Mouse (Mus musculus) heart, adult 11 months (tissue): ENCODE data around the gene Gm13693.
"Not testable (repeated sequence)": the region's sequence is repeated elsewhere in the genome, so short reads cannot be mapped to it uniquely, and the experiment has no call there.

Source experiments
- DNase-seq: peaks from one replicate; pipeline ENCODE4 v3.0.0; 2022

Gene Gm13693

GRCm38 (mm10) chr2:83961203-83961602 is at the start of gene Gm13693:
Gm13693 (plus strand) TSS chr2:83961503.
- not testable (repeated sequence) for DNase-seq

- no peak for DNase-seq
Measured at GRCm38 (mm10) chr2:83929478-83930088, 31.7 kb upstream of the Gm13693 start.

- peak; percentile 92 for DNase-seq
Measured at GRCm38 (mm10) chr2:83940931-83941361, 20.4 kb upstream of the Gm13693 start, which contains the start of gene Zswim2. Zswim2 (minus strand) TSS chr2:83941228.

- no peak for DNase-seq
Measured at GRCm38 (mm10) chr2:83941378-83941777, 19.9 kb upstream of the Gm13693 start.

GRCm38 (mm10) chr2:83941792-83942191 is 19.5 kb upstream of the Gm13693 start:
- peak; percentile 55 for DNase-seq

- not testable (repeated sequence) for DNase-seq
Measured at GRCm38 (mm10) chr2:83955393-83955792, 5.9 kb upstream of the Gm13693 start, which contains the start of gene Gm13698. Gm13698 (plus strand) TSS chr2:83955693.

GRCm38 (mm10) chr2:83967013-83967412 is 5.7 kb downstream of the Gm13693 start, which contains the start of gene Gm13695:
Gm13695 (plus strand) TSS chr2:83967313.
- not testable (repeated sequence) for DNase-seq

- DNase-seq: not testable (repeated sequence)
Measured at GRCm38 (mm10) chr2:83972823-83973222, 11.5 kb downstream of the Gm13693 start, which contains the start of gene Gm13696. Gm13696 (plus strand) TSS chr2:83973123.

- DNase-seq: not testable (repeated sequence)
Measured at GRCm38 (mm10) chr2:83978633-83979032, 17.3 kb downstream of the Gm13693 start, which contains the start of gene Gm13694. Gm13694 (plus strand) TSS chr2:83978933.

GRCm38 (mm10) chr2:83984443-83984842 is 23.1 kb downstream of the Gm13693 start, which contains the start of gene Gm13697:
Gm13697 (plus strand) TSS chr2:83984743.
- not testable (repeated sequence) for DNase-seq

GRCm38 (mm10) chr2:83990253-83990652 is 28.9 kb downstream of the Gm13693 start, which contains the start of gene Gm13691:
Gm13691 (plus strand) TSS chr2:83990553.
- not testable (repeated sequence) for DNase-seq

- DNase-seq: not testable (repeated sequence)
Measured at GRCm38 (mm10) chr2:83993639-83994255, 32.4 kb downstream of the Gm13693 start.

GRCm38 (mm10) chr2:83994526-83994925 is 33.2 kb downstream of the Gm13693 start:
- DNase-seq: not testable (repeated sequence)

- DNase-seq: peak; percentile 91
Measured at GRCm38 (mm10) chr2:84008913-84009312, 47.6 kb downstream of the Gm13693 start.

- no peak for DNase-seq
Measured at GRCm38 (mm10) chr2:84009818-84010217, 48.5 kb downstream of the Gm13693 start.
